Mouse (Mus musculus) c-Kit-positive CD71-positive TER-119-negative erythroid progenitor cells, embryonic 14.5 days (primary cell): ENCODE measurements at regions not wholly inside any gene's neighbourhood (a gene's known extent, or its start where the extent isn't known, plus 50 kb on each side); places are given as distances from the start of the nearest gene placed in this dataset.

Experiments used
- DNase-seq: peaks from one replicate; pipeline ENCODE4 v3.0.0-alpha.2; 2013; ENCODE audit warnings: low read depth

DNA sequence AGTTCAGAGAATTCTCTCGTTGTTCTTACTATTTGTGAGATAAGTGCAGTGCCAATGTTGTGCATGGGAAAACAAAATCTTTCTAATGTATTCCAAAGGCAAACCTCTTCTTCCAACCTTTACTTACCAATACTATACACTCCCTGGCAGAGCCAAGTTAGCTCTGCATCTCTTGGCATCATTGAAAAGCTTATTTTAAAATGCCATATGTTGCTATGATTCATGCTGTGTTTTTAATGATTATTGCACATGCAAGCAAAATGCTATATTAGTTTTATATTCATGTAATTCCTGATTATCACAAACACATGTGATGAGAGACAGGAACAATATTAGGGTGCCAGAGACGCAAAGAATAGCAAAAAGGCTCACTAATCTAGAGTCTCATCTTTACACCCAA lies 64.3 kb upstream of the Pard3b start:
- DNase-seq: no peak

DNA sequence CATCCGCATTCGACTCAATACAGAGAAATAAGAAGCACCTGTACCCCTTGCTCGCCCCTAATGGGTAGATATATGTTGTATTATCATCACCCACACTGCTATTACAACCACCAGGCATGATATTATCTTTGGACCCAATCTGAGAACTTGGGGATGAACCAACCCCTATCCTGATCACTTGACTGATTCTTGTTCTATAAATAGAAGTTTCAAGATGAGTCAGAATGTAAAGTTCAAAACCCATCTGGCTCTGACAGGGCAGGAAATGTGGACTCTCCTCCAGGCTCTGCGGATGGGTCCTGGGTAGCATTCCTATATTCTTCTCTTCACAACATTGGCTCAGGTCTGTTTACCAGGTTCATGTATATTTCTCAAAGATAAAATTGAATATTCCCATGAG lies 61.9 kb upstream of the Pard3b start:
- no peak for DNase-seq

DNA sequence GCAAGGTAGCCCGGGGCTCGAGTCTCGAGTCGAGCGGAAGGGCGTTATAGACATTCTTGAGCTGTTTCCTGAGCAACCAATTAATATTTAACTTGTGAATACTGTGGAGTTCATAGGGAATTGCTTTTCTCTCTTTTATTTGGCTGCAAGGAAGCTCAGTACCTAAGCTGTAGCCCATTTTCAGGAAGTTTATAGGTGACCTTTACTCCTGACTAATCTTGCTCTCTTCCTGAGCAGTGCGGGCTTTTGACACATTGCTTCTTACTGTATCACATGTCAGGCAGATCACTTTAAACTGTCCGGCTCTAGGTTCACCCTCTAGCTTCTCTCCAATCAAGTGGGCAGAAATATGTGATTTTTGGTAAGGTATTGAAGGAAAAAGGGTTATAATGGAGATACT lies 51.4 kb upstream of the Pard3b start:
- DNase-seq: no peak
